Mouse (Mus musculus) liver, embryonic 14.5 days (tissue): ENCODE measurements at regions not wholly inside any gene's neighbourhood (a gene's known extent, or its start where the extent isn't known, plus 50 kb on each side); places are given as distances from the start of the nearest gene placed in this dataset.

ENCODE experiments used
- CTCF ChIP-seq: IDR thresholded peaks from 2 replicates; pipeline ENCODE4 v1.5.1; 2016; ENCODE audit warnings: antibody characterized with exemption, low read depth, control low read depth
- EP300 ChIP-seq: IDR thresholded peaks from 2 replicates; pipeline ENCODE4 v1.6.1; 2016; ENCODE audit warnings: antibody characterized with exemption, low read depth

- TF ChIP-seq CTCF (no peak), EP300 (no peak)
These were observed 547.7 kb downstream of the Bnc2 start for GRCm38 (mm10) chr4:84127380-84127779.
